ENCODE assay signal across 8 mouse cellular contexts in genomic region chr5:113890874-113891273, GRCm38 (mm10). TPM values are rescaled to one million over a fixed set of nuclear protein-coding genes. Genes with fewer than 3 reads are reported as not detected.
A peak's percentile ranks its signal among the peaks of the same experiment; 100 is the strongest.
DNase-seq lines count a peak whose midpoint lies in the region; ATAC-seq lines count a peak whose summit lies in the region.

No protein-coding gene starts in this region.

- no peak overlapping the region for H3K9ac ChIP-seq in neural tube, embryonic 13.5 days
- no peak overlapping the region for H3K9ac ChIP-seq in neural tube, embryonic 15.5 days (replicated peaks)
- no peak overlapping the region for H3K9ac ChIP-seq in kidney, embryonic 15.5 days
- H3K9ac ChIP-seq in stomach, embryonic 16.5 days (ENCODE audit: low read length), result no peak overlapping the region

- no peaks in the 10 kb centered on the region for H3K27me3 ChIP-seq in neural tube, embryonic 13.5 days
- H3K27me3 ChIP-seq in neural tube, embryonic 15.5 days (replicated peaks), result no peaks in the 10 kb centered on the region
- H3K27me3 ChIP-seq in kidney, embryonic 15.5 days, result no peaks in the 10 kb centered on the region
- H3K27me3 ChIP-seq in stomach, embryonic 16.5 days (ENCODE audit: control insufficient read depth, insufficient read depth, low read length), result no peaks in the 10 kb centered on the region

- DNase-seq in gastrocnemius, postnatal 14 days, result peak; percentile 52
- DNase-seq in gastrocnemius, postnatal 10 days, result no peak
- no peak for DNase-seq in left cerebral cortex, adult 11 months (ENCODE audit: low spot score)
- no peak for DNase-seq in adipocyte (ENCODE audit: low spot score)

- H3K4me2 ChIP-seq in neural tube, embryonic 13.5 days, result no peak overlapping the region
- no peak overlapping the region for H3K4me2 ChIP-seq in neural tube, embryonic 15.5 days
- peak overlapping the region; percentile 24; the same call in 1 of the 2 replicates for H3K4me2 ChIP-seq in kidney, embryonic 15.5 days
- no peak overlapping the region for H3K4me2 ChIP-seq in stomach, embryonic 16.5 days (ENCODE audit: low read depth, low read length)

- 84% methylated on average over 18 of the region's 18 CpGs for WGBS in neural tube, embryonic 13.5 days
- 84% methylated on average over 18 of the region's 18 CpGs for WGBS in neural tube, embryonic 15.5 days
- WGBS in kidney, embryonic 15.5 days, result 58% methylated on average over 18 of the region's 18 CpGs
- 71% methylated on average over 18 of the region's 18 CpGs for WGBS in stomach, embryonic 16.5 days

- no peaks in the 10 kb centered on the region for H3K9me3 ChIP-seq in neural tube, embryonic 13.5 days
- H3K9me3 ChIP-seq in neural tube, embryonic 15.5 days (replicated peaks), result no peaks in the 10 kb centered on the region
- H3K9me3 ChIP-seq in kidney, embryonic 15.5 days (replicated peaks), result no peaks in the 10 kb centered on the region
- no peaks in the 10 kb centered on the region for H3K9me3 ChIP-seq in stomach, embryonic 16.5 days (replicated peaks; ENCODE audit: control insufficient read depth, low read length)

- no peaks in the 10 kb centered on the region for H3K36me3 ChIP-seq in neural tube, embryonic 13.5 days
- no peaks in the 10 kb centered on the region for H3K36me3 ChIP-seq in neural tube, embryonic 15.5 days
- H3K36me3 ChIP-seq in kidney, embryonic 15.5 days, result no peaks in the 10 kb centered on the region
- no peaks in the 10 kb centered on the region for H3K36me3 ChIP-seq in stomach, embryonic 16.5 days (ENCODE audit: control insufficient read depth, insufficient read depth, low read length)

- no peak for ATAC-seq in neural tube, embryonic 13.5 days (ENCODE audit: low read depth)
- ATAC-seq in neural tube, embryonic 15.5 days (ENCODE audit: low FRiP score), result no peak
- no peak for ATAC-seq in kidney, embryonic 15.5 days (replicated peaks; ENCODE audit: low FRiP score)
- ATAC-seq in stomach, embryonic 16.5 days (ENCODE audit: insufficient read depth, low FRiP score), result no peak

- H3K27ac ChIP-seq in neural tube, embryonic 13.5 days (replicated peaks), result peak overlapping the region; percentile 54
- H3K27ac ChIP-seq in neural tube, embryonic 15.5 days (replicated peaks), result no peak overlapping the region
- peak overlapping the region; percentile 81 for H3K27ac ChIP-seq in kidney, embryonic 15.5 days
- H3K27ac ChIP-seq in stomach, embryonic 16.5 days (ENCODE audit: low read length), result peak overlapping the region; percentile 67

- no peak overlapping the region for H3K4me3 ChIP-seq in neural tube, embryonic 13.5 days
- no peak overlapping the region for H3K4me3 ChIP-seq in neural tube, embryonic 15.5 days (replicated peaks)
- no peak overlapping the region for H3K4me3 ChIP-seq in kidney, embryonic 15.5 days (replicated peaks)
- no peak overlapping the region for H3K4me3 ChIP-seq in stomach, embryonic 16.5 days (replicated peaks; ENCODE audit: low read length)

- intact Hi-C loops in gastrocnemius, postnatal 14 days (cut with DNase I; ENCODE audit: low total_unique reads), result no loop called here

- H3K4me1 ChIP-seq in neural tube, embryonic 13.5 days (replicated peaks), result peaks cover 60% of the 10 kb centered on the region
- H3K4me1 ChIP-seq in neural tube, embryonic 15.5 days, result peaks cover 48% of the 10 kb centered on the region
- peaks cover 52% of the 10 kb centered on the region for H3K4me1 ChIP-seq in kidney, embryonic 15.5 days
- peaks cover 23% of the 10 kb centered on the region for H3K4me1 ChIP-seq in stomach, embryonic 16.5 days (ENCODE audit: control insufficient read depth, insufficient read depth, low read length)

RNA-seq across cellular contexts. Expression of gene Coro1c, which starts 17.7 kb away (rescaled TPM):
- 10 to 100 TPM; 24.0 to 28.7 TPM for total RNA-seq in gastrocnemius, postnatal 14 days (2021)
- 10 to 100 TPM; 39.1 to 48.9 TPM for total RNA-seq in gastrocnemius, postnatal 10 days (2021)
- 183 and 200 TPM in 2 replicates for polyA plus RNA-seq in neural tube, embryonic 13.5 days (2015; fragmentation: Nextera tagmentation; extraction: Ambion mirVana)
- 160 and 162 TPM in 2 replicates for polyA plus RNA-seq in neural tube, embryonic 15.5 days (2015; fragmentation: Nextera tagmentation; extraction: Ambion mirVana)
- 105 and 119 TPM in 2 replicates for polyA plus RNA-seq in kidney, embryonic 15.5 days (2015; fragmentation: Nextera tagmentation; extraction: Ambion mirVana)
- polyA plus RNA-seq in stomach, embryonic 16.5 days (2015; fragmentation: Nextera tagmentation; extraction: Ambion mirVana), result 145 and 159 TPM in 2 replicates

RNA-seq across cellular contexts. Expression of gene Selplg, which starts 58.4 kb away (rescaled TPM):
- total RNA-seq in gastrocnemius, postnatal 14 days (2021), result 1 to 10 TPM; 1.1 TPM
- total RNA-seq in gastrocnemius, postnatal 10 days (2021), result 1 to 10 TPM; 1.8 to 3.3 TPM
- 1.9 and 2.5 TPM in 2 replicates for polyA plus RNA-seq in neural tube, embryonic 13.5 days (2015; fragmentation: Nextera tagmentation; extraction: Ambion mirVana)
- polyA plus RNA-seq in neural tube, embryonic 15.5 days (2015; fragmentation: Nextera tagmentation; extraction: Ambion mirVana), result 2.3 and 27.7 TPM in 2 replicates
- polyA plus RNA-seq in kidney, embryonic 15.5 days (2015; fragmentation: Nextera tagmentation; extraction: Ambion mirVana), result 1.5 and 2.2 TPM in 2 replicates
- 7.3 and 9.1 TPM in 2 replicates for polyA plus RNA-seq in stomach, embryonic 16.5 days (2015; fragmentation: Nextera tagmentation; extraction: Ambion mirVana)
